Mouse (Mus musculus): Measurements from ENCODE around the gene Lpcat2. TPM values are rescaled to one million over a fixed set of nuclear protein-coding genes. Genes with fewer than 3 reads are reported as not detected.
"Not testable (repeated sequence)": the region's sequence is repeated elsewhere in the genome, so short reads cannot be mapped to it uniquely, and the experiment has no call there.

Gene Lpcat2
- total and polyA plus RNA-seq, 3 experiments: 5.2 to 7.5 TPM; not detected in 1

GRCm38 (mm10) chr8:92881247-92881646 is 26.1 kb downstream of the Lpcat2 start:
- Histone ChIP-seq H3K9me3 (replicated peaks; ENCODE audit: insufficient read depth, low read length) (no peaks in the 10 kb centered on the region), H3K79me2 (ENCODE audit: control insufficient read depth, insufficient read depth, low read length, poor library complexity) (no peaks in the 10 kb centered on the region), H3K4me1 (ENCODE audit: control insufficient read depth in 1 of 2, insufficient read depth in 2 of 2, low read length in 2 of 2) (no peaks in the 10 kb centered on the region), H3K9ac (ENCODE audit: control insufficient read depth, low read depth, low read length, poor library complexity, severe bottlenecking) (no peak overlapping the region), H3K27ac (ENCODE audit: control insufficient read depth, low read depth, low read length) (no peak overlapping the region), H3K36me3 (ENCODE audit: control insufficient read depth in 1 of 2, insufficient read depth in 2 of 2, low read length in 2 of 2) (no peaks in the 10 kb centered on the region; a peak in 1 of 4 replicates), H3K27me3 (ENCODE audit: control insufficient read depth in 1 of 2, insufficient read depth in 2 of 2, low read length in 2 of 2) (no peaks in the 10 kb centered on the region), H3K4me3 (ENCODE audit: control insufficient read depth in 1 of 2, insufficient read depth in 1 of 2, low read depth in 2 of 2, low read length in 2 of 2) (no peak overlapping the region)
- DNase-seq (ENCODE audit: low read depth, low spot score): no peak
- no peak for TF ChIP-seq SMC3 (IDR thresholded peaks at IDR 0.05; ENCODE audit: low read depth, low read length)
- no peak for TF ChIP-seq NRF1 (IDR thresholded peaks at IDR 0.05; ENCODE audit: insufficient read depth, low read depth, low read length, poor library complexity, severe bottlenecking)
- TF ChIP-seq POLR2A (IDR thresholded peaks at IDR 0.05; ENCODE audit: control insufficient read depth in 1 of 2, insufficient read depth in 1 of 2, low read depth in 1 of 2, low read length in 2 of 2, poor library complexity in 1 of 2): no peak
- TF ChIP-seq UBTF (IDR thresholded peaks at IDR 0.05; ENCODE audit: borderline replicate concordance, insufficient read depth, low read depth, low read length): no peak
- TF ChIP-seq ZC3H11A (IDR thresholded peaks at IDR 0.05; ENCODE audit: low read depth, low read length): no peak
- no peak for TF ChIP-seq SIN3A (IDR thresholded peaks at IDR 0.05; ENCODE audit: low read length)
- no peak for TF ChIP-seq ZNF384 (IDR thresholded peaks at IDR 0.05; ENCODE audit: low read depth, low read length)
- no peak for TF ChIP-seq GABPA (IDR thresholded peaks at IDR 0.05; ENCODE audit: low read depth, low read length)
- no peak for TF ChIP-seq CTCF (IDR thresholded peaks at IDR 0.05 in 2 of 3, conservative IDR thresholded peaks at IDR 0.05 in 1 of 3; ENCODE audit: control insufficient read depth in 1 of 3, insufficient read depth in 1 of 3, low read depth in 2 of 3, low read length in 3 of 3, poor library complexity in 1 of 3, severe bottlenecking in 1 of 3)

GRCm38 (mm10) chr8:92883771-92884170 is 28.6 kb downstream of the Lpcat2 start:
- Histone ChIP-seq H3K9me3 (replicated peaks; ENCODE audit: insufficient read depth, low read length) (no peaks in the 10 kb centered on the region), H3K4me1 (ENCODE audit: control insufficient read depth in 1 of 2, insufficient read depth in 2 of 2, low read length in 2 of 2) (no peaks in the 10 kb centered on the region), H3K36me3 (ENCODE audit: control insufficient read depth in 1 of 2, insufficient read depth in 2 of 2, low read length in 2 of 2) (no peaks in the 10 kb centered on the region; a peak in 1 of 4 replicates), H3K79me2 (ENCODE audit: control insufficient read depth, insufficient read depth, low read length, poor library complexity) (no peaks in the 10 kb centered on the region), H3K27ac (ENCODE audit: control insufficient read depth, low read depth, low read length) (no peak overlapping the region), H3K9ac (ENCODE audit: control insufficient read depth, low read depth, low read length, poor library complexity, severe bottlenecking) (no peak overlapping the region), H3K4me3 (ENCODE audit: control insufficient read depth in 1 of 2, insufficient read depth in 1 of 2, low read depth in 2 of 2, low read length in 2 of 2) (no peak overlapping the region), H3K27me3 (ENCODE audit: control insufficient read depth in 1 of 2, insufficient read depth in 2 of 2, low read length in 2 of 2) (no peaks in the 10 kb centered on the region)
- DNase-seq (ENCODE audit: low read depth, low spot score): no peak
- TF ChIP-seq USF1 (IDR thresholded peaks at IDR 0.05; ENCODE audit: low read depth, low read length): no peak
- peak; percentile 39 for TF ChIP-seq SMC3 (IDR thresholded peaks at IDR 0.05; ENCODE audit: low read depth, low read length)
- peak; percentile 12 for TF ChIP-seq RAD21 (IDR thresholded peaks at IDR 0.05; ENCODE audit: low read depth, low read length)
- TF ChIP-seq CTCF (IDR thresholded peaks at IDR 0.05 in 2 of 3, conservative IDR thresholded peaks at IDR 0.05 in 1 of 3; ENCODE audit: control insufficient read depth in 1 of 3, insufficient read depth in 1 of 3, low read depth in 2 of 3, low read length in 3 of 3, poor library complexity in 1 of 3, severe bottlenecking in 1 of 3): peak in 1 of 3 experiments; percentile 29; a peak in 1 of 6 replicates

GRCm38 (mm10) chr8:92892216-92892615 is 37.1 kb downstream of the Lpcat2 start:
- not testable (repeated sequence) for H3K79me2 ChIP-seq (ENCODE audit: control insufficient read depth, insufficient read depth, low read length, poor library complexity); DNase-seq (ENCODE audit: low read depth, low spot score); H3K4me1 ChIP-seq (ENCODE audit: control insufficient read depth in 1 of 2, insufficient read depth in 2 of 2, low read length in 2 of 2); H3K27me3 ChIP-seq (ENCODE audit: control insufficient read depth in 1 of 2, insufficient read depth in 2 of 2, low read length in 2 of 2); H3K36me3 ChIP-seq (ENCODE audit: control insufficient read depth in 1 of 2, insufficient read depth in 2 of 2, low read length in 2 of 2); H3K9ac ChIP-seq (ENCODE audit: control insufficient read depth, low read depth, low read length, poor library complexity, severe bottlenecking); H3K9me3 ChIP-seq (replicated peaks; ENCODE audit: insufficient read depth, low read length); H3K27ac ChIP-seq (ENCODE audit: control insufficient read depth, low read depth, low read length); H3K4me3 ChIP-seq (ENCODE audit: control insufficient read depth in 1 of 2, insufficient read depth in 1 of 2, low read depth in 2 of 2, low read length in 2 of 2)

Data from MEL (cell line).